Mouse (Mus musculus) embryo, embryonic 9.5 days (tissue): ENCODE results near the gene Abhd12b.
"Not testable (repeated sequence)": the region's sequence is repeated elsewhere in the genome, so short reads cannot be mapped to it uniquely, and the experiment has no call there.

Experiments used
- DNase-seq: peaks from one replicate; pipeline ENCODE4 v3.0.0-alpha.2; 2017; ENCODE audit errors: extremely low spot score

The Abhd12b gene

GRCm38 (mm10) chr12:70139871-70140270 lies 14.1 kb upstream of the Abhd12b start:
- no peak for DNase-seq

- DNase-seq, result no peak
These were observed 13.4 kb upstream of the Abhd12b start for GRCm38 (mm10) chr12:70140542-70140941.

GRCm38 (mm10) chr12:70140993-70141576 lies 12.9 kb upstream of the Abhd12b start:
- DNase-seq, result no peak

- DNase-seq, result not testable (repeated sequence)
These were observed 9.8 kb upstream of the Abhd12b start for GRCm38 (mm10) chr12:70144106-70144587.

- peak; percentile 77 for DNase-seq
These were observed 9.1 kb upstream of the Abhd12b start for GRCm38 (mm10) chr12:70144637-70145448.

GRCm38 (mm10) chr12:70145586-70145985 lies 8.4 kb upstream of the Abhd12b start:
- no peak for DNase-seq

GRCm38 (mm10) chr12:70147986-70148630 lies 5.8 kb upstream of the Abhd12b start:
- DNase-seq, result peak; percentile 18

- peak; percentile 18 for DNase-seq
These were observed 5.2 kb upstream of the Abhd12b start for GRCm38 (mm10) chr12:70148631-70149265.

- no peak for DNase-seq
These were observed 2.3 kb downstream of the Abhd12b start for GRCm38 (mm10) chr12:70156222-70156621.

GRCm38 (mm10) chr12:70157292-70158066 lies 3.5 kb downstream of the Abhd12b start:
- no peak for DNase-seq

- DNase-seq, result no peak
These were observed 7.1 kb downstream of the Abhd12b start for GRCm38 (mm10) chr12:70161057-70161456.

- no peak for DNase-seq
These were observed 10.8 kb downstream of the Abhd12b start for GRCm38 (mm10) chr12:70164741-70165140.

GRCm38 (mm10) chr12:70167950-70168349 lies 14.0 kb downstream of the Abhd12b start:
- DNase-seq, result no peak

GRCm38 (mm10) chr12:70169969-70170368 lies 16.0 kb downstream of the Abhd12b start:
- no peak for DNase-seq

- not testable (repeated sequence) for DNase-seq
These were observed 29.6 kb downstream of the Abhd12b start for GRCm38 (mm10) chr12:70183507-70183906.

GRCm38 (mm10) chr12:70184173-70184783 lies 30.3 kb downstream of the Abhd12b start:
- no peak for DNase-seq

GRCm38 (mm10) chr12:70192267-70192727 lies 38.4 kb downstream of the Abhd12b start:
- DNase-seq, result no peak

- DNase-seq, result no peak
These were observed 41.5 kb downstream of the Abhd12b start for GRCm38 (mm10) chr12:70195426-70195825.

GRCm38 (mm10) chr12:70196341-70196740 lies 42.4 kb downstream of the Abhd12b start:
- no peak for DNase-seq

GRCm38 (mm10) chr12:70201926-70202529 lies 48.1 kb downstream of the Abhd12b start:
- no peak for DNase-seq
